Mouse (Mus musculus): Measurements from ENCODE around the gene Cd180.

DNA sequence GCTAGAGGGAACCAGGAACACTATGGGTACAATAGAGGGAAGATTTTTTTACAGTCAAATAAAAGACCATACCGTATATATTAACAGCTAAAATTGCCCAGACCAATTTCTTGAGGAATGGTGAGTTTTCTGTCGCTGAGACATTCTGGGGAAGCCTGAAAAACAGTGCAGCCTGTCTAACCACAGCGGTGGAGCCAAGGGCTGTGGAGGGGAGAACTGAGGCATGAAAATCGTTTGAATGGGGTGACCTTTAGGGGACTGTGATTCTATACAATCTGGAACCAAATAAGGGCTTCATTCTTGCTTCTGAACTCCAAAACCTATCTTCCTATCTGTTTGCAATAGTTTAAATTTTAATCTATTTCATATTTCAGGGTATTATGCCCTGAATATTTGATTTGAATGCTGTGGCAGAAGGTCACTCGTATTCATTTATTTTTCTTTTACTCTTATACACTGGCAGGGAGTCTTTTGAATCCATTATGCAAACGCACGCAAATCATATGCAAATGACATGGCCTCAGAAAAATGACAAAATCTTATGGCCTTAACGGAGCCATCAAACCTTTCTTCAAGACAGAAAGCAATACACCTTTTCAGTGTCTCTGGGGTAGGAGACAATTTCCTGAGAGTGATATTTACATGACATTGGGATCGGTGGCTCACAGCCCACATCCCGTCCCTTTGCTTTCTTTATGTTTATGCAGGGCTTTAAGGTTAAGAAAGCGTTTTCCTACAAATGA is 1.8 kb upstream of the Cd180 start:
- TF ChIP-seq CTCF (IDR thresholded peaks at IDR 0.05; ENCODE audit: low read depth), result no peak
- TF ChIP-seq EP300 (IDR thresholded peaks at IDR 0.05; ENCODE audit: low read depth), result no peak

Data from liver, postnatal 0 days (tissue).